Mouse (Mus musculus) intestine, postnatal 0 days (tissue): ENCODE measurements at regions not wholly inside any gene's neighbourhood (a gene's known extent, or its start where the extent isn't known, plus 50 kb on each side); places are given as distances from the start of the nearest gene placed in this dataset.

Experiments used
- ATAC-seq: fragments of 200-750 bp; cut with Nextera tagmentation; 2 replicates; pipeline ENCODE4 v1.8.0; 2017; ENCODE audit warnings: mild to moderate bottlenecking, moderate TSS enrichment, moderate library complexity
- H3K27ac ChIP-seq: fragments of 300-500 bp; sonication (generic); 2 replicates; pipeline ENCODE4 v1.5.1; 2014; ENCODE audit warnings: mild to moderate bottlenecking, low read depth, low read length, moderate library complexity
- H3K27me3 ChIP-seq: fragments of 300-500 bp; sonication (generic); replicated peaks from 2 replicates; pipeline ENCODE4 v1.6.1; 2014; ENCODE audit warnings: low read length, mixed read lengths; ENCODE audit not compliant: control insufficient read depth, insufficient read depth
- H3K36me3 ChIP-seq: fragments of 300-500 bp; sonication (generic); 2 replicates; pipeline ENCODE4 v1.6.1; 2014; ENCODE audit warnings: mild to moderate bottlenecking, moderate library complexity; ENCODE audit not compliant: control insufficient read depth, insufficient read depth
- H3K4me1 ChIP-seq: fragments of 300-500 bp; sonication (generic); replicated peaks from 2 replicates; pipeline ENCODE4 v1.6.1; 2014; ENCODE audit warnings: antibody characterized with exemption, low read length, mixed read lengths; ENCODE audit not compliant: control insufficient read depth, insufficient read depth
- H3K4me2 ChIP-seq: fragments of 300-500 bp; sonication (generic); replicated peaks from 2 replicates; pipeline ENCODE4 v1.6.1; 2014; ENCODE audit warnings: low read depth, mild to moderate bottlenecking, moderate library complexity
- H3K4me3 ChIP-seq: fragments of 300-500 bp; sonication (generic); 2 replicates; pipeline ENCODE4 v1.5.1; 2014; ENCODE audit warnings: low read depth, low read length
- H3K9ac ChIP-seq: fragments of 300-500 bp; sonication (generic); 2 replicates; pipeline ENCODE4 v1.6.1; 2014; ENCODE audit warnings: mild to moderate bottlenecking, low read depth, low read length
- H3K9me3 ChIP-seq: fragments of 300-500 bp; sonication (generic); 2 replicates; pipeline ENCODE4 v1.6.1; 2016; ENCODE audit warnings: mixed run types; ENCODE audit not compliant: control insufficient read depth
- CTCF ChIP-seq: sonication (generic); IDR thresholded peaks from 2 replicates; pipeline ENCODE4 v1.5.1; 2016; ENCODE audit warnings: low read depth, mild to moderate bottlenecking, control low read depth, antibody characterized with exemption, moderate library complexity
- WGBS: fragments of 180-500 bp; shearing (Covaris S2); extraction: QIAGEN DNeasy Blood & Tissue Kit; methylation state at CpG from one replicate; pipeline ENCODE4 v1.1.7; 2014; 5-methylcytosine and 5-hydroxymethylcytosine counted together

DNA sequence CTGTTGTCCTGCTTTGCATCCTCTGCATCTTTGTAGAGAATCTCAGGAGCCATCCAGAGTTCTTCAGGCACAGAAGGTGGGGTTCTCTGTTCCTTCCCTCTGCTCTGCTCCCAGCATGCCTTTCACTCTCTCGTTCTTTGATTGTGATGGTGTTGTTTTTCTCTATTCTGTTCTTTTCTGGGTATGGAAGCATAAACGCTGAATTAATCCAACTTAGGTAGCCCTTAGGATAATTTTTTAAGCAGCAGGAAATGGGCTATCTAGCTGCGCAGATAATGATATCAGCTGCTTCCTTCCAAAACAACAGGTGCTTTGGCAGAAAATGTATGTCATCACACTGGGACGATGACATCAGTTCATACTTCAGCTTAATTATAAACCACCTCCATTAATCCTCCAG, 395.8 kb upstream of the Plscr5 start:
- no peak overlapping the region for H3K4me3 ChIP-seq
- no peak overlapping the region for H3K27ac ChIP-seq
- no peak for ATAC-seq
- no peaks in the 10 kb centered on the region for H3K27me3 ChIP-seq
- no peak overlapping the region for H3K4me2 ChIP-seq
- TF ChIP-seq CTCF: no peak
- WGBS: 76% methylated on average over 4 of the region's 4 CpGs
- H3K9ac ChIP-seq: no peak overlapping the region
- H3K36me3 ChIP-seq: no peaks in the 10 kb centered on the region
- no peaks in the 10 kb centered on the region for H3K4me1 ChIP-seq
- H3K9me3 ChIP-seq: no peaks in the 10 kb centered on the region

DNA sequence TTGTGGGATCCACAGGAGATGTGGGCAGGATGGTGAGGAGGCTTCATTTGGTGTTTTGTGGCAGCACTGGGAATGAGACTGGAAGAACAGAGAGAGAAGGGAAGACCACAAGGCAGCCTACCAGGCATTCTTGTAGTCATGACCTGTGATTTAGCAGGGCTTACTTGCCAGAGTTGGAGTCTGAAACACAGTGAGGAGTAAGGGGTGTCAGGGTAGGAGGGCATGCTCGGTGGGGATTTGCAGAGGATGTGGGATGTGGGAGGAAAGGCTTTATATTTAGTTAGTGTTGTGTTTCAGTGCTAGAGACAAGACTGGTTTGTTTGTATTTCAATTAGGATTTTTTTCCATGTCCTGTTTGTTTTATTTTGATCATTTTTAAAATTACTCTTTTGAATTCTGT, 387.3 kb upstream of the Zic1 start:
- no peaks in the 10 kb centered on the region for H3K4me1 ChIP-seq
- WGBS: 46% methylated on average over 1 of the region's 1 CpGs

GRCm38 (mm10) chr9:91711106-91711505, 345.5 kb upstream of the Zic1 start:
- Histone ChIP-seq H3K4me1 (no peaks in the 10 kb centered on the region), H3K36me3 (no peaks in the 10 kb centered on the region), H3K27me3 (no peaks in the 10 kb centered on the region), H3K4me3 (no peak overlapping the region), H3K4me2 (no peak overlapping the region), H3K9me3 (no peaks in the 10 kb centered on the region), H3K27ac (no peak overlapping the region), H3K9ac (no peak overlapping the region)
- no peak for ATAC-seq
- 75% methylated on average over 5 of the region's 5 CpGs for WGBS
- TF ChIP-seq CTCF: no peak

More for the DNA sequence above, 387.3 kb upstream of the Zic1 start:
- TF ChIP-seq CTCF: no peak
- H3K4me3 ChIP-seq: no peak overlapping the region
- H3K36me3 ChIP-seq: no peaks in the 10 kb centered on the region
- no peak overlapping the region for H3K9ac ChIP-seq
- ATAC-seq: no peak
- no peak overlapping the region for H3K27ac ChIP-seq
- no peaks in the 10 kb centered on the region for H3K9me3 ChIP-seq
- no peak overlapping the region for H3K4me2 ChIP-seq
- no peaks in the 10 kb centered on the region for H3K27me3 ChIP-seq

DNA sequence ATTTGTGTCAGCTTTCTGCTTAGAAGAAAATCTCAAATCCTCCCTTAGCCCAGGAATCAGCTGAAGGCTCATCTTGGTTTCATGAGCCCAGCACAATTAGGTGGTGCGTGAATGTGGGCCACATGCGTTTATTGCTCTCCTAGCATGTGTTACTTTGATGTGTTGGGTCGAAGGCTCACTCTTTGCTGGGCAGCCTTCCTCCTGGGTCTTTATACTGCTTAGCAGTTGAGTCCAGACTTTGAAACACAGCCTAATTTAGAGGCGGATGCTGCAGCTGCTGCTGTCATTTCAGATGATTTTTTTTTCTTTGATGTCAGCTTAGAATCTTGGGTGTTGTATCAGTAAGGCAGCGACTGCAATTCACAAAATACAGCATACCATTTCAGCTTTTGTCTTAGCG, 315.2 kb upstream of the Zic1 start:
- TF ChIP-seq CTCF: no peak
- WGBS: 72% methylated on average over 6 of the region's 6 CpGs
- Histone ChIP-seq H3K9ac (no peak overlapping the region), H3K4me3 (no peak overlapping the region), H3K27ac (no peak overlapping the region), H3K9me3 (no peaks in the 10 kb centered on the region), H3K27me3 (no peaks in the 10 kb centered on the region), H3K36me3 (no peaks in the 10 kb centered on the region), H3K4me2 (no peak overlapping the region), H3K4me1 (no peaks in the 10 kb centered on the region)
- ATAC-seq: no peak

DNA sequence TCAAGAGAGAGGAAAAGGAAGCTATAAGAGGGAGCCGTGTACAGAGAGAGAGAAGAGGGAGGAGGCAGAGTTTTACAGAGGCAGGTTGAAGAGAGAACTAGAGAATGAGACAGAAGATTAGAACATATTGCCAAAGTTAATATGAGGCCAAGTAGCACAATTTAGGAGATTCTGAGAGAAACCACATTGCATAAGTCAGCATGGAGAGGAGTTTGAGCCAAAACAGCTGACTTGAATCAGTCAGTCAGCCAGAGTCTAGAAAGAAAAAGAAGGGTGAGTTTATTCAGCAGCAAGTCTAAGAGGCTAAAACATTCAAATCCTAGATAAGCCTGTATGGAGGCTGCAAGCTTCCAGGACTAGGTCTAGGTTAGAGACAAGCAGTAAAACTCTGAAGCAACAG, 301.1 kb upstream of the Zic1 start:
- Histone ChIP-seq H3K9me3 (no peaks in the 10 kb centered on the region), H3K9ac (no peak overlapping the region), H3K27ac (no peak overlapping the region), H3K4me1 (no peaks in the 10 kb centered on the region), H3K4me3 (no peak overlapping the region), H3K4me2 (no peak overlapping the region), H3K27me3 (no peaks in the 10 kb centered on the region), H3K36me3 (no peaks in the 10 kb centered on the region)
- WGBS: 41% methylated on average over 1 of the region's 1 CpGs
- TF ChIP-seq CTCF: no peak
- no peak for ATAC-seq

GRCm38 (mm10) chr9:91660089-91660488, 294.5 kb upstream of the Zic1 start:
- no peak for ATAC-seq
- Histone ChIP-seq H3K4me1 (no peaks in the 10 kb centered on the region), H3K27ac (no peak overlapping the region), H3K4me2 (no peak overlapping the region), H3K36me3 (no peaks in the 10 kb centered on the region), H3K9ac (no peak overlapping the region), H3K27me3 (no peaks in the 10 kb centered on the region), H3K4me3 (no peak overlapping the region), H3K9me3 (no peaks in the 10 kb centered on the region)
- 66% methylated on average over 2 of the region's 2 CpGs for WGBS
- TF ChIP-seq CTCF: no peak

DNA sequence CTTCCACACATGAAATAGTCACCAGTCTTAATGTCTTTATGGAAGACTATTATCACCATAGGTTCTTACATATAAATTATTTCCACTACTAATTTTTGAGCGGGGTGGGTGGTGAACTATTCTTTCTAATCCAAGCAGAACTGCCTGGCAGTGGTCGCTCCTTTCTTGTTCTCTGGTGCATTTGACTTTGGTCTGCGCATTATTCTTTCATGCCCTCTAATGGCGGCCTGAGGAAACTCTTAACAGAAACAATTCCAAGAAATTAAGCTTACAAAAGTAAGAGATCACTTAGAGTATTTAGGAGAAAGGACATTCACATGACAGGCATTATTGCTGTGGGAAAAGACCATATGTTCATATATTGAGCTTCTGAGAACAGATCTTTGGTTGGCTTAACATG, 288.5 kb upstream of the Zic1 start:
- Histone ChIP-seq H3K27me3 (no peaks in the 10 kb centered on the region), H3K4me2 (no peak overlapping the region), H3K4me1 (no peaks in the 10 kb centered on the region), H3K36me3 (no peaks in the 10 kb centered on the region), H3K27ac (no peak overlapping the region), H3K9ac (no peak overlapping the region), H3K9me3 (no peaks in the 10 kb centered on the region), H3K4me3 (no peak overlapping the region)
- peak; percentile 32; the same call in 1 of the 2 replicates for TF ChIP-seq CTCF
- ATAC-seq: no peak
- WGBS: 45% methylated on average over 4 of the region's 4 CpGs
